Mouse (Mus musculus) ES-Bruce4 (cell line): ENCODE measurements around the gene Echdc3.

ENCODE experiments used
- CTCF ChIP-seq: IDR thresholded peaks from one replicate; pipeline ENCODE4 v1.8.1; 2011; ENCODE audit warnings: low read depth, low read length
- EP300 ChIP-seq: IDR thresholded peaks from 2 replicates; pipeline ENCODE4 v1.6.1; 2011; ENCODE audit warnings: low read depth, low read length; ENCODE audit not compliant: insufficient read depth
- POLR2A ChIP-seq: IDR thresholded peaks from one replicate; pipeline ENCODE4 v1.8.1; 2011; ENCODE audit warnings: low read length; ENCODE audit not compliant: insufficient read depth

DNA sequence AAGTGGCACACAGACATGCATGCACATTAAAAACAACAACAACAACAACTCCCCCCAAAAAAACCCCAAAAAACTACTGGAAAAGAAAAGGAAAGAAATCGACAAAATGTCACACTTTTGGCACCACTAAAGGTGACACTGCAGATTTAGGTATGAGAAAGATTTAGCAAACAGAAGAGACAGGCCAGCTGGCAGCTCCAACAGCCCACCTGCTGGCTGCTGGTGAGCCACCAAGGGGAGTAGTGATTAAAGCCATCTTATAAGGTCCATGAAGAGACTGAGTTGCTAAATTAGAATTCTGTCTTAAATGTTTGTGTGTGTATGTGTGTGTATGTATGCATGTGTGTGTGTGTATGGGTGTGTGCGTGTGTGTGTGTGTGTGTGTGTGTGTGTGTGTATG is 5.1 kb downstream of the Echdc3 start:
- TF ChIP-seq CTCF (no peak), POLR2A (no peak), EP300 (no peak)
